Mouse (Mus musculus): ENCODE results near the gene Gdf3. TPM values are rescaled to one million over a fixed set of nuclear protein-coding genes. Genes with fewer than 3 reads are reported as not detected.
A peak's percentile ranks its signal among the peaks of the same experiment; 100 is the strongest.

The Gdf3 gene
- polyA plus RNA-seq, 1 experiment from 2014 or later, result 0.13 TPM

DNA sequence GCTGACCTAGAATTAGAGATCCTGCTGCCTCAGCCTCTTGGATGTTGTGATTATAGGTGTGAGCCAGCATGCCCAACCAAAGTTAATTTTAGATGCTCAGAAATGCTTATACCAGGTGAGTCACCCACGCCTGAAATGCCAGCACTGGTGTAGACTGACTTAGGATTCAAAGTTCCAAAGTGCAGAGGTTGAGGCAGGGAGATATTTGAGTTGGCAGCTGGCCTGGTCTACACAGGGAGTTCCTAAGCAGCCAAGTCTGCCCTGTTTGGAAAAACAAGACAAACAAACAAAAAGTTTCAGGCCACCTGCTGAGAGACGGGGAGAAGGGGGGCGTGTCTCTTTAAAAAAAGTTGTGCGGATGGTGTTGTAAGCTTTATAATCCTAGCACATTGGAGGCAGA is 15.3 kb upstream of the Gdf3 start:
- 82% methylated on average over 4 of the region's 4 CpGs for WGBS
- Histone ChIP-seq H3K4me1 (no peaks in the 10 kb centered on the region), H3K27me3 (peaks cover 19% of the 10 kb centered on the region), H3K4me3 (no peak overlapping the region), H3K4me2 (replicated peaks) (no peak overlapping the region), H3K36me3 (no peaks in the 10 kb centered on the region), H3K9me3 (no peaks in the 10 kb centered on the region; the same call in 1 of the 2 replicates), H3K27ac (no peak overlapping the region), H3K9ac (no peak overlapping the region)
- no peak for ATAC-seq (ENCODE audit: low FRiP score, low read depth)

DNA sequence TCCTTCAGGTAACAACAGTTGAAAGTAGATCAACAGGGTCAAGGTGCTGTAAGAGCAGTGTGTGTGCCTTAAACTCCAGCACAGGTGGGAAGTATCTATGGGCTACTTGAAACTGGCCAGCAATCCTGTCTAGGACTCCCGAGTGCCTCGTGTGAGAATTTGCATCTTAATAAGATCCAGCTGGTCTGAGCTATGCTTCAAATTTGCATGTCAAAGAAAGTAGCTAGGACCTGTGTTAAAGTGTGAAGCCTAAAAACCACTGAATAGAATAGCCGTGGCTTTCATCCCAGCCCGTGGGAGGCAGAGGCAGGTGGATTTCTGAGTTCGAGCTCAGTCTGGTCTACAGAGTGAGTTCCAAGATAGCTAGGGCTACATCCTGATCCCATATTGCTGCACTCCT is 14.6 kb upstream of the Gdf3 start:
- Histone ChIP-seq H3K27me3 (peaks cover 19% of the 10 kb centered on the region), H3K9ac (no peak overlapping the region), H3K9me3 (no peaks in the 10 kb centered on the region; the same call in 1 of the 2 replicates), H3K4me3 (no peak overlapping the region), H3K27ac (no peak overlapping the region), H3K36me3 (no peaks in the 10 kb centered on the region), H3K4me1 (no peaks in the 10 kb centered on the region), H3K4me2 (replicated peaks) (no peak overlapping the region)
- no peak for ATAC-seq (ENCODE audit: low FRiP score, low read depth)
- 52% methylated on average over 5 of the region's 5 CpGs for WGBS

DNA sequence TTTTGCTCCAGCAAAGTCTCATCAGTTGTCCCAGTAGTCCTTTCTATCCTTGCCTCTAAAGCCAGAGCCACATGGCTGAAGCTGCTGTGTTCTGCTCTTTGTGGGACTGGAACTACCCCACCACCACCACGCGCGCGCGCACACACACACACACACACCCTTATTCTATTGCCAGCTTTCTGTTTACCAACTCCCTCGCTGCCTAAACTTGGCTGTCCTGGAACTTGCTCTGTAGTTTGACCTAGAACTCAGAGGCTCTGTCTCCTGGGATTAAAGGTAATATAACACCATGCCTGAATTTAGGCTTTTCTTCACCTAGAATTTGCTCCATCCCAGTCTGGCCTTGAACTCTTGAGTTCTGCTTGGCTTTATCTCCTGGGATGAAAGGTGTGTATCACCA is 11.2 kb upstream of the Gdf3 start:
- H3K27ac ChIP-seq, result no peak overlapping the region
- H3K27me3 ChIP-seq, result no peaks in the 10 kb centered on the region
- H3K4me1 ChIP-seq, result no peaks in the 10 kb centered on the region
- H3K9me3 ChIP-seq, result no peaks in the 10 kb centered on the region
- no peak for ATAC-seq (ENCODE audit: low FRiP score, low read depth)
- no peaks in the 10 kb centered on the region for H3K36me3 ChIP-seq
- no peak overlapping the region for H3K4me3 ChIP-seq
- H3K9ac ChIP-seq, result no peak overlapping the region
- WGBS, result 90% methylated on average over 6 of the region's 6 CpGs
- no peak overlapping the region for H3K4me2 ChIP-seq (replicated peaks)

DNA sequence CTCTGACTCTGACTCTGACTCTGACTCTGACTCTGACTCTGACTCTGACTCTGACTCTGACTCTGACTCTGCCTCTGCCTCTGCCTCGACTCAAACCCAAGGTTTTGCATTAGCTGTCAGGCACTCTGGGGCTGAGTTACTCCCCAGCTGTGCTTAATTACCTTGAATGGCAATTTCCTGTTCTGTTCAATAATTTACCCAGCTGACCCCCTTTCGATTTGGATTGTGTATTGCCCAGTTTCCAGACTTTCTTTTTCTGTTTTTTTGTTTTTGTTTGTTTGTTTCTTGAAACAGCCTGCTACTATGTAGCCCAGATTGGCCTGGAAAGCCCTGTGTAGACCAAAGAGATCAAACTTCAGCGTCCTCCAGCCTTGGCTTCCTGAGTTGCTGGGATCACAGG is 6.1 kb upstream of the Gdf3 start:
- Histone ChIP-seq H3K9me3 (no peaks in the 10 kb centered on the region), H3K4me1 (no peaks in the 10 kb centered on the region), H3K4me3 (no peak overlapping the region), H3K9ac (no peak overlapping the region), H3K27ac (no peak overlapping the region), H3K27me3 (no peaks in the 10 kb centered on the region), H3K36me3 (no peaks in the 10 kb centered on the region), H3K4me2 (replicated peaks) (no peak overlapping the region)
- WGBS, result 30% methylated on average over 3 of the region's 3 CpGs
- no peak for ATAC-seq (ENCODE audit: low FRiP score, low read depth)

DNA sequence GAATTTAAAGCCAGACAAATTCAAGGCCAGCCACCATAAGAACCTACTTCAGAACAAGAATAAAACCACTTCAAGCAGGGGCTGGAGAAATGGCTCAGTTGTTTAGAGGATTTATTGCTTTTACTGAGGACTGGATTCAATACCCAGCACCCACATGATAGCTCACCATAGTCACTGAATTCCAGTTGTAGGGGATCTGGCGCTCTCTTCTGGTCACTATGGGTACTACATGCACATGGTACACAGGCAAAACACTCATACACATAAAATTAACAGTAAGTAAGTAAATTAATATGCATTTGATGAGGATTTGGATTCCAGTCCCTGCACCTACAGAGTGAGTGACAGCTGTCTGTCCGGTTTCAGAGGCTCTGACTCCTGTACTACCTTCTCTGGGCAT is 4.2 kb upstream of the Gdf3 start:
- H3K36me3 ChIP-seq, result no peaks in the 10 kb centered on the region
- H3K27me3 ChIP-seq, result peaks cover 3% of the 10 kb centered on the region; the same call in 1 of the 2 replicates
- 67% methylated on average over 2 of the region's 2 CpGs for WGBS
- H3K4me1 ChIP-seq, result no peaks in the 10 kb centered on the region
- ATAC-seq (ENCODE audit: low FRiP score, low read depth), result no peak
- H3K9me3 ChIP-seq, result no peaks in the 10 kb centered on the region
- H3K4me3 ChIP-seq, result no peak overlapping the region
- H3K27ac ChIP-seq, result no peak overlapping the region
- H3K9ac ChIP-seq, result no peak overlapping the region
- no peak overlapping the region for H3K4me2 ChIP-seq (replicated peaks)

DNA sequence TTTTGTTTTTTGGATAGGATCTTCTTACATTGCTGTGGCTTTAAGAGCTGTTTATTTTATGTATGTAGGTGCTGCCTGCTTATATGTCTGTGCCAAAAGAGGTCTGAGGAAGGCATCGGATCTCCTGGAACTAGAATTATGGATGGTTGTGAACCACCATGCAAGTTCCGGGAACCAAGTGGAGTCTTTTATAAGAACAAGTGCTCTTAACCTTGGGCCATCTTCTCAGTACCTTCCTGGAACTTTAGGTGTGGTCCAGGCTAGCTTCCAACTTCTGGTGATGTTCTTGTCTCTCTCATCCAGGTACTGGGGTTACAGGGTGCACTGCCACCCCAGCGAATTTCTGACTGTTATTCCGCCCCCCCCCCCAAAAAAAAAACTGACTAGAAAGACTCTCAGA is 2.5 kb upstream of the Gdf3 start:
- Histone ChIP-seq H3K9me3 (no peaks in the 10 kb centered on the region), H3K27ac (no peak overlapping the region), H3K36me3 (no peaks in the 10 kb centered on the region), H3K9ac (no peak overlapping the region), H3K4me3 (no peak overlapping the region), H3K27me3 (peaks cover 3% of the 10 kb centered on the region; the same call in 1 of the 2 replicates), H3K4me1 (no peaks in the 10 kb centered on the region), H3K4me2 (replicated peaks) (no peak overlapping the region)
- 71% methylated on average over 4 of the region's 4 CpGs for WGBS
- no peak for ATAC-seq (ENCODE audit: low FRiP score, low read depth)

DNA sequence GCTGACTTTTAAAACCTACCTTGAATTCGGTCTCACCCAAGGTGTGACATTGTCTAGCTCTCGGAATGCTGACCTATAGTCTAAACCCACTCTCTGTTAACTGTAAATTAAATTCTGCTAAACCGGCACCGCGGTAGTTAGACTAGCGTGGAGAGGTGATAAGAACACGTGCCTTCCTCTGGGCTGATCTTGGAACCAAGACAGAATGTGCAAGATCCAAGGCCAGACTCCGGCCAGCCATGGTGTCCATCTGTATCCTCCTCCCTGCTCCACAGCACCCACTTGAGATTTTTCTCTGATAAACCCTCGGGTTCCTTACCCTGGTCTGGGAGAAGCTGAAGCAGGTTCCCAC is 534 bp downstream of the Gdf3 start:
- Histone ChIP-seq H3K4me1 (no peaks in the 10 kb centered on the region), H3K9me3 (no peaks in the 10 kb centered on the region), H3K4me3 (no peak overlapping the region), H3K27me3 (peaks cover 3% of the 10 kb centered on the region; the same call in 1 of the 2 replicates), H3K9ac (no peak overlapping the region), H3K36me3 (no peaks in the 10 kb centered on the region), H3K27ac (no peak overlapping the region), H3K4me2 (replicated peaks) (no peak overlapping the region)
- ATAC-seq (ENCODE audit: low FRiP score, low read depth), result no peak
- 70% methylated on average over 9 of the region's 9 CpGs for WGBS

DNA sequence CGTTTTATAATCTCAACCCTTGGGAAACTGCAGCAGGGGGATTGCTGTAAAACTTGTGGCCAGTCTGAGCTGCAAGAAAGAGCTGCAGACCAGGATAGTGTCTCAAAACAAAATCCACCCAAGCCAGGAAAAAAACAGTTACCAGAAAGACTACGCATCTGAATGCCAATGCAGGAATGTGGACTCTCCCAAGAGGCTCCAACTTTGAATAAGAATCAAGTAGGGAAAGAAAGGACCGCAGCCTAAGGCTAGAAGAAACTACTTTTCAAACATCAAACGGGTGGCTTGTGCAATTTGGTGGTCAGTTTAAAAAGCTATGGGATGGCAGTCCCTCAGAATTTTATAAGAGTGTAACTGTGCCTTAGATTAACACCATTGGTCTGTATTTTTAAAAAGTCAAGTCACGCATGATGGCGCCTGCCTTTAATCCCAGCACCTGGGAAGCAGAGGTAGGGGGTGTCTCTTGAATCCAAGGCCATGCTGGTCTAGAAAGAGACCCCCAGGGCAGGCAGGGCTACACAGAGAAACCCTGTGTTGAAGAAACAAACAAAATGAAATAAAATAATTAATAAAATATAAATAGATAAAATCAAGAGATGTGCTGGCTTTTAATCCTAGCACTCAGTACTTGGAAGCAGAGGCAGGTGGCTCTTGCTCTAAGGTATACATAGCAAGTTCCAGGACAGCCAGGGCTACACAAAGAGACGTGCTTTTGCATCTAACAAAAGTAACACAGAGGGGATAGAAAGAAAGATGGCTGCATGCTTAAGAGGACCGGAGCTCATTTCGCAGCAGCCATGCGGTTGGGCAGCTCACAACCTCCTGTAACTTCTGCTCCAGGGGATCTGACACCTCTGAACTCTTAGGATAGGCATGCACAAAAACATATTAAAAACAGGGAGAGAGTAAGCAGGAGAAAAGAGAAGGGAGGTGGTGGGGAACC is 1.2 kb downstream of the Gdf3 start:
- no peak for ATAC-seq (ENCODE audit: low FRiP score, low read depth)
- Histone ChIP-seq H3K9me3 (no peaks in the 10 kb centered on the region), H3K4me3 (no peak overlapping the region), H3K27me3 (peaks cover 3% of the 10 kb centered on the region; the same call in 1 of the 2 replicates), H3K36me3 (no peaks in the 10 kb centered on the region), H3K4me1 (no peaks in the 10 kb centered on the region), H3K4me2 (replicated peaks) (no peak overlapping the region), H3K9ac (no peak overlapping the region), H3K27ac (no peak overlapping the region)
- whole genome bisulfite sequencing, result 77% methylated on average over 10 of the region's 10 CpGs

DNA sequence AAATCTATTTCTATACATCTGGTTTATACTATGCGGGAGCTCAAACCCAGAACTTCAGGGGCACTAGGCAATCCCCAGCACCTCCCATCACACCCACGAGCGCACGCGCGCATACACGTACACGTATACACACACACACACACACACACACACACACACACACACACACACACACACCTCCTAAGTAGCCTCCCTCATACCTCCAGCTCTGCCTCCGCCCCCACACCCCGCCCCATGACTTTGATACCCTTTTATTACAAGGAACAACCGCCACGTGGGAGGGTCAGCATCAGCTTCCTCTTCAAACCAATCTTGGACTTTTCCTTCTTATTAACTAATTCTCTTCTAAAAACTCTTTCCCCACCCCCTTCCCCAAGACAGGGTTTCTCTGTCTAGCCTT is 2.2 kb downstream of the Gdf3 start:
- Histone ChIP-seq H3K4me2 (replicated peaks) (no peak overlapping the region), H3K9me3 (no peaks in the 10 kb centered on the region), H3K4me1 (no peaks in the 10 kb centered on the region), H3K36me3 (no peaks in the 10 kb centered on the region), H3K4me3 (no peak overlapping the region), H3K27me3 (peaks cover 3% of the 10 kb centered on the region; the same call in 1 of the 2 replicates), H3K27ac (no peak overlapping the region), H3K9ac (no peak overlapping the region)
- ATAC-seq (ENCODE audit: low FRiP score, low read depth), result no peak
- WGBS, result 90% methylated on average over 12 of the region's 12 CpGs

DNA sequence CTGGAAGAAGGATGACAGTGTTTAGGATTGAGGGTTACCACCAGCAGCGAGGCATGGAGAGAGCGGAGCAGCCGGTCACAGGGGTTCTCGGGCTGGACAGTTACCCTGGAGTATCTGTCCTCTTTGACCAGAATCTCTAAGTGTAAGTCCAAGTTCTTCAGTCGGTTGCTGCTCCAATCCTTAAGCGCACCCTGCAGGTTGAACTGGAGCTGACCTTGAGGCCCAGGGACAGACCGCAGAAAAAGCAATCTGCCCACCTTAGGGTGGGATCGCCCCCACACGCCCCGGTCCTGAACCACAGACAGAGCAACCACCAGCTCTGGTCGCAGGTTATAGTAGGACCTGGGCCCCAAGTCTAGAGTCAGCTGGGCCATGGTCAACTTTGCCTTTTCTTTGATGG is 3.2 kb downstream of the Gdf3 start:
- Histone ChIP-seq H3K4me2 (replicated peaks) (no peak overlapping the region), H3K4me1 (no peaks in the 10 kb centered on the region), H3K36me3 (no peaks in the 10 kb centered on the region), H3K9me3 (no peaks in the 10 kb centered on the region), H3K4me3 (no peak overlapping the region), H3K27me3 (peaks cover 3% of the 10 kb centered on the region; the same call in 1 of the 2 replicates), H3K9ac (no peak overlapping the region), H3K27ac (no peak overlapping the region)
- ATAC-seq (ENCODE audit: low FRiP score, low read depth), result no peak
- 94% methylated on average over 11 of the region's 11 CpGs for WGBS

DNA sequence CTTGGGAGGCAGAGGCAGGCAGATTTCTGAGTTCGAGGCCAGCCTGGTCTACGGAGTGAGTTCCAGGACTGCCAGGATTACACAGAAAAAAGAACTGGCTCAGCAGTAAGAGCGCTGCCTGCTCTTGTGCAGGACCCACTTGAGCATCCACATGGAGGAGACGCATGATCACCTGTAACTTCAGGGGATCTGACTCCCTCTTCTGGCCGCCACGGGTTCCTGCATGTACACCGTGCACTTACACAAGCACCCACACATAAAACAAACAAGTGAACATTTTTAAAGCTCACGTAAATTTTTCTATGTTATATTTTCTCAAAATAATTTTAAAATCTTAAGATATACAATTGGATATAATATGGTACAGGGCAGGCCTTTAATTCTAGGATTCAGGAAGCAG is 4.4 kb downstream of the Gdf3 start:
- ATAC-seq (ENCODE audit: low FRiP score, low read depth), result no peak
- Histone ChIP-seq H3K27ac (no peak overlapping the region), H3K4me3 (no peak overlapping the region), H3K27me3 (peaks cover 3% of the 10 kb centered on the region; the same call in 1 of the 2 replicates), H3K4me2 (replicated peaks) (no peak overlapping the region), H3K4me1 (no peaks in the 10 kb centered on the region), H3K9ac (no peak overlapping the region), H3K36me3 (no peaks in the 10 kb centered on the region), H3K9me3 (no peaks in the 10 kb centered on the region)
- 89% methylated on average over 8 of the region's 8 CpGs for WGBS

DNA sequence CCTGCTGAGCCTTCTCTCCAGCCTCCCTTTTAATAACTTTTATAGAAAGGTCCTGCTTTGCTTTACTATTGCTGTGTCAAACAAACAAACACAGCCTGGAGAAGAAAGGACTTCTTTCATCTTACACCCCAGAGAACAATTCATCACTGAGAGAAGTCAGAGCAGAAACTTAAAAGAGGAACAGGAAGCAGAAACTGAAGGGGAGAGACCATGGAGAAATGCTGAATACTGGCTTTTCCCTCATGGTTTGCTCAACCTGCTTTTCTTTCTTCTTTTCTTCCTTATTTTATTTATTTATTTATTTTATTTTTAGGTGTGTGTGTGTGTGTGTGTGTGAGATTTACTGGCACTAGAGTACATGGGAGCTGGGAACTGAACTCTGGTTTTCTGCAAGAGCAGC is 5.6 kb downstream of the Gdf3 start:
- Histone ChIP-seq H3K9ac (no peak overlapping the region), H3K27me3 (no peaks in the 10 kb centered on the region; the same call in 1 of the 2 replicates), H3K36me3 (no peaks in the 10 kb centered on the region), H3K4me2 (replicated peaks) (no peak overlapping the region), H3K4me3 (no peak overlapping the region), H3K4me1 (no peaks in the 10 kb centered on the region), H3K9me3 (no peaks in the 10 kb centered on the region), H3K27ac (no peak overlapping the region)
- no peak for ATAC-seq (ENCODE audit: low FRiP score, low read depth)

DNA sequence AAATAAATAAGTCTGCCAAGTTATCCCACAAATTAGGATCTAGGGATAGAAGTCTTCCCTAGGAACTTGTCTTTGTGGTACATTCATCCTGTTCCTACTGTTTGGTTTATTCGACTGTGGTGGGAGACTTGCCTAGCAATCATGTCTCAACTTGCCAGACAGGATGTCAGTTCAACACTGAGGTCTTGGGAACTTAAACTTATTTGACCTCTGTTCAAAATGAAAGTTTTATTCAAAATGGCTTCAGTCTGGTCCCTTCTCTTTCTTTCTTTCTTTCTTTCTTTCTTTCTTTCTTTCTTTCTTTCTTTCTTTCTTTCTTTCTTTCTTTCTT is 6.9 kb downstream of the Gdf3 start:
- no peaks in the 10 kb centered on the region for H3K27me3 ChIP-seq
- no peak overlapping the region for H3K9ac ChIP-seq
- H3K4me2 ChIP-seq (replicated peaks), result peak overlapping the region; percentile 66
- H3K27ac ChIP-seq, result no peak overlapping the region
- 43% methylated on average over 1 of the region's 1 CpGs for WGBS
- no peaks in the 10 kb centered on the region for H3K9me3 ChIP-seq
- peak overlapping the region; percentile 49 for H3K4me3 ChIP-seq
- no peaks in the 10 kb centered on the region for H3K4me1 ChIP-seq
- H3K36me3 ChIP-seq, result no peaks in the 10 kb centered on the region
- no peak for ATAC-seq (ENCODE audit: low FRiP score, low read depth)
